Mouse (Mus musculus): ENCODE data around the gene Drd1.

GRCm38 (mm10) chr13:54085266-54085665 is 29.8 kb upstream of the Drd1 start:
- no peak for TF ChIP-seq CTCF (IDR thresholded peaks at IDR 0.05; ENCODE audit: low read depth, low read length)
- TF ChIP-seq POLR2A (IDR thresholded peaks at IDR 0.05; ENCODE audit: borderline replicate concordance, low read depth, low read length) = no peak

Measured in bone marrow macrophage, adult 2 months (primary cell).